Mouse (Mus musculus) spleen, postnatal 4 days (tissue): ENCODE data around the gene Pgf.

Experiments used
- DNase-seq, 2 experiments: peaks; one replicate each; pipeline ENCODE4 v3.0.0; 2022; ENCODE audit warnings: low spot score in 2 of 2

Gene Pgf

GRCm38 (mm10) chr12:85192461-85193108, 15.0 kb upstream of the Pgf start:
- DNase-seq: peak in 1 of 2 experiments; percentile 31

GRCm38 (mm10) chr12:85190290-85190689, 12.7 kb upstream of the Pgf start:
- DNase-seq: no peak

GRCm38 (mm10) chr12:85186361-85186760, 8.8 kb upstream of the Pgf start:
- no peak for DNase-seq

- no peak for DNase-seq
Measured at GRCm38 (mm10) chr12:85185810-85186209, 8.2 kb upstream of the Pgf start.

GRCm38 (mm10) chr12:85184118-85184517, 6.5 kb upstream of the Pgf start:
- DNase-seq: no peak

GRCm38 (mm10) chr12:85182898-85183297, 5.3 kb upstream of the Pgf start:
- no peak for DNase-seq

- DNase-seq: no peak
Measured at GRCm38 (mm10) chr12:85182345-85182643, 4.7 kb upstream of the Pgf start.

- no peak for DNase-seq
Measured at GRCm38 (mm10) chr12:85181475-85182344, 4.1 kb upstream of the Pgf start.

GRCm38 (mm10) chr12:85178294-85178693, 704 bp upstream of the Pgf start:
- DNase-seq: peak in 1 of 2 experiments; percentile 60

GRCm38 (mm10) chr12:85176846-85177523, 605 bp downstream of the Pgf start:
- peak; percentile 44 to 77 for DNase-seq

- DNase-seq: peak in 1 of 2 experiments; percentile 60
Measured at GRCm38 (mm10) chr12:85175926-85176845, 1.4 kb downstream of the Pgf start.

- no peak for DNase-seq
Measured at GRCm38 (mm10) chr12:85175087-85175675, 2.4 kb downstream of the Pgf start.

GRCm38 (mm10) chr12:85174016-85174415, 3.6 kb downstream of the Pgf start:
- no peak for DNase-seq

- DNase-seq: no peak
Measured at GRCm38 (mm10) chr12:85170948-85171307, 6.7 kb downstream of the Pgf start.

GRCm38 (mm10) chr12:85170284-85170947, 7.2 kb downstream of the Pgf start:
- DNase-seq: no peak

GRCm38 (mm10) chr12:85169877-85170276, 7.7 kb downstream of the Pgf start:
- no peak for DNase-seq

- DNase-seq: peak; percentile 80 to 95
Measured at GRCm38 (mm10) chr12:85169117-85169858, 8.3 kb downstream of the Pgf start.

- no peak for DNase-seq
Measured at GRCm38 (mm10) chr12:85166631-85167030, 11.0 kb downstream of the Pgf start.

- DNase-seq: no peak
Measured at GRCm38 (mm10) chr12:85164996-85165395, 12.6 kb downstream of the Pgf start.

GRCm38 (mm10) chr12:85159592-85159991, 18.0 kb downstream of the Pgf start:
- DNase-seq: no peak
